Mouse (Mus musculus) myocyte (in vitro differentiated cells): ENCODE measurements at regions not wholly inside any gene's neighbourhood (a gene's known extent, or its start where the extent isn't known, plus 50 kb on each side); places are given as distances from the start of the nearest gene placed in this dataset.

ENCODE experiments used
- MAX ChIP-seq: IDR thresholded peaks from one replicate; pipeline ENCODE4 v1.6.1; 2011; ENCODE audit warnings: low read depth, mild to moderate bottlenecking, control low read depth
- POLR2A ChIP-seq: IDR thresholded peaks from one replicate; pipeline ENCODE4 v1.6.1; 2011; ENCODE audit warnings: low read depth, mild to moderate bottlenecking, control low read depth, moderate library complexity; ENCODE audit not compliant: insufficient read length
- POLR2AphosphoS2 ChIP-seq: IDR thresholded peaks from one replicate; pipeline ENCODE4 v1.6.1; 2011; ENCODE audit warnings: low read depth, control low read depth; ENCODE audit not compliant: insufficient read length

DNA sequence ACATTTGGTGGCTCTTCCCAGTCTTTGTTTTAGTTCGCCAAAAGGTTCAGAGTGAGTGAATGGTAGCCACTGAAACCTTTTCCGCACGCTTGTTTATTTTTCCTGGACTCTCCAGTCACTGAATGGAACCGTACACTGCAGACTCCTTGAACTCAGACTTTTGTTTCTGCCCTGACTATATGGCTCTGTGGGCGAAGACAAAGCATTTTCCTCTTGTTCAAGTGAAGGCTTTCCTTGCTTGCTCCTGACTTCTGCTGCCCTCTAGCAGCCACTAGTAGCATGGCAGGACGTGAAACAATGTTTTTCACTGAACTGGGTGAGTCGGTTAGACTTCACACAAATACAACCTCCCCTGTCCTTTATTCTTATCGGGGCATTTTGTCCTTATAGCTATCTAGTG lies 113.9 kb downstream of the Ndufa4 start:
- TF ChIP-seq MAX (no peak), POLR2A (no peak), POLR2AphosphoS2 (no peak)
